Mouse (Mus musculus): ENCODE results near the gene Zfp354b.

Zfp354b gene

GRCm38 (mm10) chr11:50886231-50886932, 45.1 kb downstream of the Zfp354b start:
- in situ Hi-C loops (cut with MboI, MseI) = no loop called here

DNA sequence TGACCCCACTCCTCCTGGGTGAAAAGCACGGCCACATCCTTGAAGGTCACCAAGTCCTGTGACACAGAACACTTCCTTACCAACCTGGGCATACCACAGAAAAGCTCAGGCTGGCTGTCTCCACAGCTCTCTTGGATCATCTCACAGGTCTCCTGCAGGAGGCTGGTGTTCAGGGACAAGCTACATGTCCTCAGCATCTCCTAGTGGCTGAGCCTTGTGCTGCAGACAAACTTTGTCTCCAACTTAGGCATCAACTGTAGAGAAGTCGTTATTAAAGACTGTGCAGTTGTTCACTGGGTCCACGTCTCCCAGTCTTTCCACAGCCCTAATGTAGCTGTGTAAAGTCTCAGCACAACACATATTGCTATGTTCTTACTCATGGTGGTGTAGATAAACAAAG, 47.7 kb downstream of the Zfp354b start:
- in situ Hi-C loops (cut with MboI, MseI) = no loop called here

- in situ Hi-C loops (cut with MboI, MseI) = no loop called here
Measured at GRCm38 (mm10) chr11:50878641-50879040, 52.8 kb downstream of the Zfp354b start.
